Comparison of ENCODE assay signal across 12 mouse cellular contexts in genomic region chr17:25080210-25080609, GRCm38 (mm10). TPM values are rescaled to one million over a fixed set of nuclear protein-coding genes. Genes with fewer than 3 reads are reported as not detected.
DNase-seq lines count a peak whose midpoint lies in the region; ATAC-seq and TF ChIP-seq lines count a peak whose summit lies in the region.
"Had no signal": no experiment of that assay in that cellular context is flagged by ENCODE, and none has a peak within 500 bp of the region (broad histone marks: within the 10 kb centered on the region; RNA-seq: fewer than 3 reads in every experiment).

No protein-coding gene starts in this region.

- peaks cover 20% of the 10 kb centered on the region for H3K4me1 ChIP-seq in cerebellum, adult 2 months (ENCODE audit: control insufficient read depth, insufficient read depth, low read length)
- H3K4me1 ChIP-seq in midbrain, embryonic 10.5 days, result no peaks in the 10 kb centered on the region
- H3K4me1 ChIP-seq in midbrain, embryonic 11.5 days (ENCODE audit: control insufficient read depth, insufficient read depth, low read length), result no peaks in the 10 kb centered on the region
- peaks cover 30% of the 10 kb centered on the region for H3K4me1 ChIP-seq in limb, embryonic 14.5 days (ENCODE audit: control insufficient read depth, insufficient read depth, low read length)
- H3K4me1 ChIP-seq in stomach, embryonic 16.5 days (ENCODE audit: control insufficient read depth, insufficient read depth, low read length), result peaks cover 42% of the 10 kb centered on the region

- TF ChIP-seq CTCF in cerebellum, adult 2 months (IDR thresholded peaks at IDR 0.05; ENCODE audit: borderline replicate concordance, insufficient read depth, low read depth, low read length), result no peak

- ATAC-seq in midbrain, embryonic 11.5 days (ENCODE audit: low FRiP score), result no peak
- ATAC-seq in limb, embryonic 14.5 days (ENCODE audit: low FRiP score, low read depth), result no peak
- no peak for ATAC-seq in stomach, embryonic 16.5 days (ENCODE audit: insufficient read depth, low FRiP score)

- 88% methylated on average over 13 of the region's 13 CpGs for WGBS in cerebellum, adult 2 months
- 94% methylated on average over 13 of the region's 13 CpGs for WGBS in midbrain, embryonic 10.5 days
- 94% methylated on average over 13 of the region's 13 CpGs for WGBS in midbrain, embryonic 11.5 days
- WGBS in limb, embryonic 14.5 days, result 84% methylated on average over 13 of the region's 13 CpGs
- 79% methylated on average over 13 of the region's 13 CpGs for WGBS in stomach, embryonic 16.5 days

- no peak overlapping the region for H3K4me2 ChIP-seq in midbrain, embryonic 11.5 days
- H3K4me2 ChIP-seq in limb, embryonic 14.5 days (replicated peaks; ENCODE audit: low read depth, low read length, severe bottlenecking), result 0 out of 2 replicates have a peak overlapping the region, but pooled peaks have one; percentile 15
- peak overlapping the region; percentile 41 for H3K4me2 ChIP-seq in stomach, embryonic 16.5 days (ENCODE audit: low read depth, low read length)

- DNase-seq in cerebellum, adult 2 months, result no peak
- no peak for DNase-seq in cerebellum, postnatal 10 days
- DNase-seq in midbrain, embryonic 10.5 days (ENCODE audit: low spot score), result no peak
- no peak for DNase-seq in midbrain, embryonic 11.5 days (ENCODE audit: low spot score, missing footprints)
- no peak for DNase-seq in limb, embryonic 14.5 days (ENCODE audit: low spot score)
- DNase-seq in MN1 (ENCODE audit: low spot score), result no peak
- DNase-seq in embryo, embryonic 10 days (ENCODE audit: low spot score), result no peak
- DNase-seq: cerebellum, adult 8-10 months; kidney, adult 8-10 months; thymus, postnatal 14 days had no signal

- peak overlapping the region; percentile 11 for H3K4me3 ChIP-seq in cerebellum, adult 2 months (replicated peaks; ENCODE audit: insufficient read depth, low read depth, low read length)
- H3K4me3 ChIP-seq in midbrain, embryonic 10.5 days, result peak overlapping the region; percentile 32
- H3K4me3 ChIP-seq in midbrain, embryonic 11.5 days (ENCODE audit: low read depth, low read length), result no peak overlapping the region
- H3K4me3 ChIP-seq in limb, embryonic 14.5 days (replicated peaks; ENCODE audit: low read length), result peak overlapping the region; percentile 16
- peak overlapping the region; percentile 43 for H3K4me3 ChIP-seq in stomach, embryonic 16.5 days (replicated peaks; ENCODE audit: low read length)
- H3K4me3 ChIP-seq: myocyte had no signal

- no peak for TF ChIP-seq POLR2A in cerebellum, adult 2 months (IDR thresholded peaks at IDR 0.05; ENCODE audit: borderline replicate concordance, insufficient read depth, low read length)
- TF ChIP-seq POLR2A in limb, embryonic 14.5 days (IDR thresholded peaks at IDR 0.05; ENCODE audit: borderline replicate concordance, extremely low read depth, insufficient read depth, insufficient read length), result no peak

- no peaks in the 10 kb centered on the region for H3K27me3 ChIP-seq in cerebellum, adult 2 months (ENCODE audit: control insufficient read depth, insufficient read depth, low read length)
- H3K27me3 ChIP-seq in midbrain, embryonic 10.5 days (ENCODE audit: low read depth, poor library complexity, severe bottlenecking), result no peaks in the 10 kb centered on the region
- no peaks in the 10 kb centered on the region for H3K27me3 ChIP-seq in midbrain, embryonic 11.5 days (ENCODE audit: control insufficient read depth, insufficient read depth, low read length)
- H3K27me3 ChIP-seq in limb, embryonic 14.5 days (ENCODE audit: control insufficient read depth, insufficient read depth, low read length), result no peaks in the 10 kb centered on the region
- no peaks in the 10 kb centered on the region for H3K27me3 ChIP-seq in stomach, embryonic 16.5 days (ENCODE audit: control insufficient read depth, insufficient read depth, low read length)

- H3K9ac ChIP-seq in midbrain, embryonic 11.5 days (ENCODE audit: low read length), result no peak overlapping the region
- H3K9ac ChIP-seq in limb, embryonic 14.5 days (ENCODE audit: low read depth, low read length, severe bottlenecking), result peak overlapping the region; percentile 28
- H3K9ac ChIP-seq in stomach, embryonic 16.5 days (ENCODE audit: low read length), result peak overlapping the region; percentile 69

- no peaks in the 10 kb centered on the region for H3K9me3 ChIP-seq in midbrain, embryonic 10.5 days (replicated peaks)
- H3K9me3 ChIP-seq in midbrain, embryonic 11.5 days (ENCODE audit: control insufficient read depth, low read length), result no peaks in the 10 kb centered on the region
- H3K9me3 ChIP-seq in limb, embryonic 14.5 days (ENCODE audit: control insufficient read depth, low read length), result no peaks in the 10 kb centered on the region
- H3K9me3 ChIP-seq in stomach, embryonic 16.5 days (replicated peaks; ENCODE audit: control insufficient read depth, low read length), result no peaks in the 10 kb centered on the region

- peaks cover 18% of the 10 kb centered on the region for H3K36me3 ChIP-seq in midbrain, embryonic 10.5 days
- no peaks in the 10 kb centered on the region for H3K36me3 ChIP-seq in midbrain, embryonic 11.5 days (ENCODE audit: control insufficient read depth, insufficient read depth, low read length)
- H3K36me3 ChIP-seq in limb, embryonic 14.5 days (ENCODE audit: control insufficient read depth, insufficient read depth, low read length), result no peaks in the 10 kb centered on the region
- no peaks in the 10 kb centered on the region for H3K36me3 ChIP-seq in stomach, embryonic 16.5 days (ENCODE audit: control insufficient read depth, insufficient read depth, low read length)

- H3K27ac ChIP-seq in cerebellum, adult 2 months (ENCODE audit: insufficient read depth, low read length), result no peak overlapping the region
- peak overlapping the region; percentile 57; the same call in 1 of the 2 replicates for H3K27ac ChIP-seq in midbrain, embryonic 10.5 days (replicated peaks)
- H3K27ac ChIP-seq in midbrain, embryonic 11.5 days (ENCODE audit: low read depth, low read length), result no peak overlapping the region
- peak overlapping the region; percentile 38; the same call in 1 of the 2 replicates for H3K27ac ChIP-seq in limb, embryonic 14.5 days (replicated peaks; ENCODE audit: low read depth, low read length)
- peak overlapping the region; percentile 97 for H3K27ac ChIP-seq in stomach, embryonic 16.5 days (ENCODE audit: low read length)

RNA-seq across cellular contexts. Expression of gene Tmem204, which starts 3.2 kb away (rescaled TPM):
- polyA plus RNA-seq in cerebellum, adult 2 months (2012; rRNA removed), result 20.4 and 22.8 TPM in 2 replicates
- 10.7 and 12.7 TPM in 2 replicates for polyA plus RNA-seq in midbrain, embryonic 10.5 days (2016; fragmentation: Nextera tagmentation; extraction: Ambion mirVana)
- polyA plus RNA-seq in midbrain, embryonic 11.5 days (2014; fragmentation: Nextera tagmentation; extraction: Ambion mirVana), result 9.5 and 10.4 TPM in 2 replicates
- polyA plus RNA-seq in limb, embryonic 14.5 days (2012; rRNA removed), result 12.1 and 18.1 TPM in 2 replicates
- 17.3 and 18.5 TPM in 2 replicates for polyA plus RNA-seq in limb, embryonic 14.5 days (2014; fragmentation: Nextera tagmentation; extraction: Ambion mirVana)
- polyA plus RNA-seq in stomach, embryonic 16.5 days (2015; fragmentation: Nextera tagmentation; extraction: Ambion mirVana), result 24.1 and 25.2 TPM in 2 replicates

RNA-seq across cellular contexts. Expression of gene Telo2, which starts 35.6 kb away (rescaled TPM):
- 39.5 and 43.7 TPM in 2 replicates for polyA plus RNA-seq in cerebellum, adult 2 months (2012; rRNA removed)
- polyA plus RNA-seq in midbrain, embryonic 10.5 days (2016; fragmentation: Nextera tagmentation; extraction: Ambion mirVana), result 51.2 and 51.5 TPM in 2 replicates
- 22.5 and 23.2 TPM in 2 replicates for polyA plus RNA-seq in midbrain, embryonic 11.5 days (2014; fragmentation: Nextera tagmentation; extraction: Ambion mirVana)
- 41.7 and 51.0 TPM in 2 replicates for polyA plus RNA-seq in limb, embryonic 14.5 days (2012; rRNA removed)
- 31.1 and 43.0 TPM in 2 replicates for polyA plus RNA-seq in limb, embryonic 14.5 days (2014; fragmentation: Nextera tagmentation; extraction: Ambion mirVana)
- polyA plus RNA-seq in stomach, embryonic 16.5 days (2015; fragmentation: Nextera tagmentation; extraction: Ambion mirVana), result 38.9 and 39.9 TPM in 2 replicates

RNA-seq across cellular contexts. Expression of gene Ptx4, which starts 40.4 kb away (rescaled TPM):
- 0.11 TPM in 1 of 2 replicates, not detected in the other for polyA plus RNA-seq in cerebellum, adult 2 months (2012; rRNA removed)
- not detected in 2 replicates for polyA plus RNA-seq in midbrain, embryonic 10.5 days (2016; fragmentation: Nextera tagmentation; extraction: Ambion mirVana)
- not detected in 2 replicates for polyA plus RNA-seq in midbrain, embryonic 11.5 days (2014; fragmentation: Nextera tagmentation; extraction: Ambion mirVana)
- polyA plus RNA-seq in limb, embryonic 14.5 days (2012; rRNA removed), result 1.8 and 2.3 TPM in 2 replicates
- 2.0 and 2.7 TPM in 2 replicates for polyA plus RNA-seq in limb, embryonic 14.5 days (2014; fragmentation: Nextera tagmentation; extraction: Ambion mirVana)
- polyA plus RNA-seq in stomach, embryonic 16.5 days (2015; fragmentation: Nextera tagmentation; extraction: Ambion mirVana), result 0.50 and 0.56 TPM in 2 replicates
- polyA plus RNA-seq: myocyte had no signal

RNA-seq across cellular contexts. Expression of gene Clcn7, which starts 53.0 kb away (rescaled TPM):
- polyA plus RNA-seq in cerebellum, adult 2 months (2012; rRNA removed), result 50.3 and 52.7 TPM in 2 replicates
- 23.1 and 26.4 TPM in 2 replicates for polyA plus RNA-seq in midbrain, embryonic 10.5 days (2016; fragmentation: Nextera tagmentation; extraction: Ambion mirVana)
- polyA plus RNA-seq in midbrain, embryonic 11.5 days (2014; fragmentation: Nextera tagmentation; extraction: Ambion mirVana), result 16.7 and 20.4 TPM in 2 replicates
- polyA plus RNA-seq in limb, embryonic 14.5 days (2012; rRNA removed), result 32.4 and 40.1 TPM in 2 replicates
- 21.3 and 26.3 TPM in 2 replicates for polyA plus RNA-seq in limb, embryonic 14.5 days (2014; fragmentation: Nextera tagmentation; extraction: Ambion mirVana)
- 21.4 and 24.7 TPM in 2 replicates for polyA plus RNA-seq in stomach, embryonic 16.5 days (2015; fragmentation: Nextera tagmentation; extraction: Ambion mirVana)

Comparison
In these comparisons a context has a peak if more than half of its experiments do, and no peak if none do; other contexts are left out.
1. H3K27ac ChIP-seq: peak in midbrain, embryonic 10.5 days (single experiment), limb, embryonic 14.5 days (single experiment) and stomach, embryonic 16.5 days (single experiment); none in cerebellum, adult 2 months (single experiment) and midbrain, embryonic 11.5 days (single experiment).